Mouse (Mus musculus): Measurements from ENCODE around the gene Scfd2.

The Scfd2 gene

GRCm38 (mm10) chr5:74207209-74207608 is 324.4 kb downstream of the Scfd2 start:
- in situ Hi-C loops (cut with MboI, MseI): no loop called here

DNA sequence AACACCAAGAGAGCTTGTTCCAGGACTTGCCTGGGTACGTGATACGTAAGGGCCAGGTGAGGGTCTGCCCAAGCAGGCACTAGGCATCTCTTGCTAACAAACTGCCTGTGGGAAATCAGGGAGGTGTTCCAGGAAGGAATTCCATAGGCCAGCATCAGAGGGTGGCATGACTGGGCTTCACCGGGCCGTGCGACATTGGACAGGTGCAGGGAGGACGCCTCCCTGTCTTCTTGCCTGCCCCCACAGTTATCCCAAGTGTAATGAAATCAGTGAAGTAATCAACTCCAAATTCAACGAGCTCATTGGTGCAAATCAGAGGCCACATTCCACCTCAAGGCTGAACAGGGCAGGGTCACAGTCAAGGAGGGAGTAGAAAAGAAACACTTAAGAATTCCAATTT is 324.9 kb downstream of the Scfd2 start:
- in situ Hi-C loops (cut with MboI, MseI): no loop called here

GRCm38 (mm10) chr5:74206038-74206437 is 325.5 kb downstream of the Scfd2 start:
- in situ Hi-C loops (cut with MboI, MseI): no loop called here

- in situ Hi-C loops (cut with MboI, MseI): no loop called here
These were observed 326.1 kb downstream of the Scfd2 start for GRCm38 (mm10) chr5:74205509-74205908.

GRCm38 (mm10) chr5:74204465-74204864 is 327.1 kb downstream of the Scfd2 start:
- in situ Hi-C loops (cut with MboI, MseI): no loop called here

DNA sequence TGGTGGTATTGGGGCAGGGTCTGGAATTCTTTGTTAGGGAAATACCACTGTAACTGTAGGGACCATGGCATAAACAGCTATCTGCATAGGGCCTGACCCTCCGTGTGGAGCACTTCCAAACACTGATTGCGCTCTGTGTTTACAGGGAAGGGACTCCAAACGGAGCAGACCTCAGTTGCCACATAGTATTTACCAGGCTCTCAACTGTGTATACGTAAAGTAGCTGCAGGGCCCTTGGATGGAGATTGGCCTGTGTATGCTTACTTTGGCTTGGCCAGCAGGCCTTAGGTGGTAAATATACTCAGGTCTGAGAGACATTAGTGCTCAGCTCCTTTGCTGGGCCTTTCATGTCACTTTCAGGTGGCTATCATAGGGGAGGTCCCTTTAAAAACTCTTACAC is 329.0 kb downstream of the Scfd2 start:
- in situ Hi-C loops (cut with MboI, MseI): no loop called here

DNA sequence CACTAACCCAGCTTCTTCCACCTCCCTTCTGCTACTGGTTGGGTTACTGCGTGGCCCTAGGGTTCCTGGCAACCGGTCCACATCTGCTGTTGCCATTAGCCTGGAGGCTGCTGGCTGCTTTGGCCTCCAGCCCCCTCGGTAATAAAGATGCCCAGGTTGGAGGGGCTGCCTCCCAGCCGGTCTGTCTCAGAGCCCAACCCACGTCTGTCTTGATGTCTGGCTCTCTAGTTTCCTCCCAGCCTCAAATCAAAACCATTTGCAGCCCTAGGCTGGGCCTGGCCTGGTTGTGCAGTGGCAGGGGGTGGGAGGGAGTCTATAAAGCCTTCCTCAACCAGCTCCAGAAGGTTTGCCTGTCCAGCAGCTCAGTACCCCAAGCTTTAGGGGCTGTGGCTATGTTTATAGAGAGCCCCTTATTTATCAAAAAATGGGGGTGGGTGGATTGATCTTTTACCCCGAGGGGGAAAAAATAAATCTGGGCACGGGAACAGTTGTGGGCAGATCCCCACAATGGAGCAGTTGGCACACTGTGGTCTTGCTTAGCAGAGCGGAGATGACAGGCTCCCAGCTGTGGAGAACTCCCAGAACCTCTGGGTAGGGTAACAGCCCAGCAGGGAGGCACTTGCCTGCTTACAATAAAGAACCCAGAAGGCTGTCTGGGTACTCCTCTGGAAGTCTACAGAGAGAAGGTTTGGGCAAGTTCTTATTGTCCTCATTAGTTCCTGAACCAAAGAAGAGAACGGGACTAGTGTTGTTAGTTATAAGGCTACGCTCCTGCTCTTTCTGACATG is 329.8 kb downstream of the Scfd2 start:
- in situ Hi-C loops (cut with MboI, MseI): no loop called here

DNA sequence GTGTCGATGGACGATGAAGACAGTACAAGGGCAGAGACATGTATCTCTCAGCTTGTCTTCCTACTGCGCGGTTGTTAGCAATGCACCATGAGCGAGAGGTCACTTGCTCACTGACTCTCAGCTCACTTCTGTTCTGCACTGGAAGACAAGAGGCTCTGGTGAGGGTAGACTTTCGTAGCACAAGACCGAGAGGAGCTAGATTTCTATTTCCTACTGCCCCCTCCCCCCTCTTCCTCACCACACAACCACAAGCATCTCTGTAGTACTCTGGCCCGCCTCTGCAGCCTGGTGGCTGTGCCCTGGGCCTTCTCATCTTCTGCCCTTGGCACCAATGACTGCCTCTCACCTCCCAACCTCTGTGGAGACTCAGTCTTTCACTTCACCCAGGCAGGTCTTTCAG is 331.1 kb downstream of the Scfd2 start:
- in situ Hi-C loops (cut with MboI, MseI): no loop called here

- in situ Hi-C loops (cut with MboI, MseI): no loop called here
These were observed 331.8 kb downstream of the Scfd2 start for GRCm38 (mm10) chr5:74199793-74200192.

- in situ Hi-C loops (cut with MboI, MseI): no loop called here
These were observed 333.1 kb downstream of the Scfd2 start for GRCm38 (mm10) chr5:74198446-74198845.

- in situ Hi-C loops (cut with MboI, MseI): no loop called here
These were observed 333.8 kb downstream of the Scfd2 start for GRCm38 (mm10) chr5:74197541-74198330.

DNA sequence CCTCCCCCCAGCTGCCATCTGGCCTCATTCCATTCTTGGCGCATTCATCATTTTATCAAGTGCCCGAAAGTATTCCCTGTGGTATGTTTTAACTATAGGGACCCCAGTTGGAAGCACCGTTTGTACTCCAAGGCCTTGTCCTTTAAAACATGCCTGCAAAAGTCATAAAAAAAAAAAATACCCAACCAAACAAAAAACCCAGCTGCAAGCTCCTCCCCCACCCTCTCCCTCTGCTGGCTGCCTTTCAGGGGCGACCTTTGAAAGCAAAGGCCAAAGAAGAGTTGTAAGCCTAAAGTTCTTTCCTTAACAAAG is 335.3 kb downstream of the Scfd2 start:
- in situ Hi-C loops (cut with MboI, MseI): no loop called here

DNA sequence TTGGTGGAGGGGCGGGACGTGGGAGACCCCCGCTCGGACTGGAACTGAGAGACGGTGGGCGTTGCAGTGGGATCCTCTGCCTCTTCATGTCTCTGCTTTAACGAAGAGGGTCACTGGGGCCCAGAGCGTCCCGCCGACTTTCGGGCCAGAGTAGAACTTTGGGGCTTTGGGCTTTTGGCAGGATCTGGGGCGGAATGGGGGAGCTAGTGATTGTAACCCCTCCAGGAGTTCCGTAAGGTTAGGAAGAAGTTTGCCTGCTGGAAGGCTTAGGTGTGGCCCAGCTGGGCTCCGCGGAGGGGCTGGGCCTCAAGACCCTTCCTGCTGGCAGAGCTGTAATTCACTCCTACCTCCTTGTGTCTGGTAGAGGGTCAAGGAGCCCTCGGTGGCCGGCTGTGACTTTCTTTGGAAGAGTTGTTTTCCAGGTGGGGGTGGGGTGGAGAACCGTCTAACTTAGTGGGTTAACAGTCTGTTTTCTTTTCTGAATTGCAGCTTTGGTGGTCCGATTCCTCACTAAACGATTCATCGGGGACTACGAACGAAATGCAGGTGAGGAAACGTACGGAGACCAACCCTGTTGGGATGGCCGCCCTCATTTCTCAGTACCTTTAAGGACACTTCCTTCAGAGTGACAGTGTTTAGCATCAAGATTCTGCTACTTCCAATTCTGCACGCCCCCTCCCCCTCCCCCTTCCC is 335.8 kb downstream of the Scfd2 start:
- in situ Hi-C loops (cut with MboI, MseI): no loop called here

- in situ Hi-C loops (cut with MboI, MseI): no loop called here
These were observed 336.5 kb downstream of the Scfd2 start, which contains the start of gene Rasl11b for GRCm38 (mm10) chr5:74194841-74195613. Gene Rasl11b (plus strand): TSS chr5:74195286.

DNA sequence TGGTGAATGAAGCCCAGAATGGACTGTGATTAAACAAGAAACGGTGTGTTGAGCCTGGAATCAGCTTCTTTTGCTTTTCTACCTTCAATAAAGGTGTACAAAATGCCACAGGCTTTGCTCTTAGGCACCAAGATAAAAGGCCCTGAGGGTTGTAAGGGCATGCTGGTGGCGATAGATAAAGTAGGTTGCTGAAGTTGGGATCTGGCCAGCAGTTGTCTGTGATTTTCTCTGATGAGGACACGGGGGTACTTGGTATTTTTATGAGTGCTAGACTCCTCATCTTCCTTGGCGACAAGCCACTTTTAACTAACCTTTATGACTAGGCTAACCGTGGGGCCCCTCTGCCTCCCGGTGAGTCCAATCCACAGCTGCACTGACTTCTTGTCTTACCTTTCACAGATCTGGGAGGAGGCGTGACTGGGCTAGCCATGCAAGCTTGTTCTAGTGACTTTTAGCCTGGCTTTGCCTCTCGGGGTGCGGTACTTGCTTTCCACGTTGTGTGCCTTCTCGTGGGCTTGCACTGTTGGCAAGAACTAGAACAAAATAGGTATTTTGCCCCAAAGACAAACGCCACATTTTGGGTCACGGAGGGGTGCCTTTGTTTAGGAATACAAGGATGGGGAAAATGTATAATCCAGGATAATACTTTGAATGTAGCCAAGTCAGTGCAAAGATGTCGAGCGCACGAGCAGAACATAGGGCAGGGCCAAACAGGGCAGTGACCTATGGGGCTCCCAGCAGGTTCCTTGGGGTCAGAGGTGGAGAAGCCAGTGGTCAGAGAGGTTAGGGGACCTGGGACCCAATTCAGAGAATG is 337.3 kb downstream of the Scfd2 start:
- in situ Hi-C loops (cut with MboI, MseI): no loop called here

- in situ Hi-C loops (cut with MboI, MseI): no loop called here
These were observed 337.9 kb downstream of the Scfd2 start for GRCm38 (mm10) chr5:74193626-74194025.

GRCm38 (mm10) chr5:74193008-74193407 is 338.6 kb downstream of the Scfd2 start:
- in situ Hi-C loops (cut with MboI, MseI): no loop called here

DNA sequence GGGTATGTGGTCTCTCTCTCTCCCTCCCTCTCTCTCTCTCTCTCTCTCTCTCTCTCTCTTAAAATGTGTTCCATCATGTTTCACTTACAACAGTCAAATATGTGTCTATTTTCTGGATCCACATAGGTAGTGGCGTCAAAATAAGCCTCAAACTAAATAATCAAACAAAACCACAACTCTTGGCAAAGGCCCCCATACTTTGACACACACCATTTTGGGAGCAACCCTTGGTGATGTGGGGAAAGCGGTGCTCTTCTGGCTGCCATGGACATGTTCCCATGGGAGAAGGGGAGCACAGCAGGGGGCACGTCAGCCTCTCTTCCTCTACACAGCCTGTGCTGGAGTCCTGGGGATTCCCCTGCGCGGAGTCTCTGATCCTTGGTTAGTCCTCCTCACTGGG is 340.6 kb downstream of the Scfd2 start:
- in situ Hi-C loops (cut with MboI, MseI): no loop called here

GRCm38 (mm10) chr5:74190161-74190491 is 341.4 kb downstream of the Scfd2 start:
- in situ Hi-C loops (cut with MboI, MseI): no loop called here

GRCm38 (mm10) chr5:74189484-74190160 is 341.9 kb downstream of the Scfd2 start:
- in situ Hi-C loops (cut with MboI, MseI): no loop called here
